Mouse (Mus musculus): Measurements from ENCODE around the gene Zfp503.

Zfp503 gene

GRCm38 (mm10) chr14:21989291-21989913, at the start of gene Zfp503:
Zfp503 (minus strand) TSS chr14:21989601.
- peak; percentile 42 for DNase-seq (ENCODE audit: low read depth, low spot score)

GRCm38 (mm10) chr14:22037498-22038131, 48.2 kb upstream of the Zfp503 start:
- no peak for DNase-seq (ENCODE audit: low read depth, low spot score)

GRCm38 (mm10) chr14:22036802-22037497, 47.5 kb upstream of the Zfp503 start:
- DNase-seq (ENCODE audit: low read depth, low spot score): no peak

GRCm38 (mm10) chr14:22036338-22036737, 46.9 kb upstream of the Zfp503 start:
- DNase-seq (ENCODE audit: low read depth, low spot score): no peak

GRCm38 (mm10) chr14:22035900-22036299, 46.5 kb upstream of the Zfp503 start:
- DNase-seq (ENCODE audit: low read depth, low spot score): no peak

DNA sequence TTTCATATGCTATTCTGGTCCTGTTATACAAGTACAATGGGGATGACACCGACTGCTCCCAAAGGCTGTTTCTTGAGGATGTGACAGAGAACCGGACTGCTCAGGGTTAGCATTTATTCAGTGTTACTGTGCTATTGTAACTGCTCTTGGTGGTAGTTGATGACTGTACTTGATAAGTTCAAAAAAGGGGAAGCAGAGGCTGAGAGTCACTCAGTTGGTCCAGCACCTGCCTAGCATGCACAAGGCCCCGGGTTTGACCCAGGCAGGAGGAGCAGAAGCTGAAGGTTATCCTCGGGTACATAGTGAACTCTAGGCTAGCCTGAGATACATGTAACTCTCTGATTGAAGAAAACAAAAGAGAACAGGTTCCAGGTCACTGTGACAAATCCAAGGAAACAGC, 34.1 kb upstream of the Zfp503 start:
- DNase-seq (ENCODE audit: low read depth, low spot score): no peak

DNA sequence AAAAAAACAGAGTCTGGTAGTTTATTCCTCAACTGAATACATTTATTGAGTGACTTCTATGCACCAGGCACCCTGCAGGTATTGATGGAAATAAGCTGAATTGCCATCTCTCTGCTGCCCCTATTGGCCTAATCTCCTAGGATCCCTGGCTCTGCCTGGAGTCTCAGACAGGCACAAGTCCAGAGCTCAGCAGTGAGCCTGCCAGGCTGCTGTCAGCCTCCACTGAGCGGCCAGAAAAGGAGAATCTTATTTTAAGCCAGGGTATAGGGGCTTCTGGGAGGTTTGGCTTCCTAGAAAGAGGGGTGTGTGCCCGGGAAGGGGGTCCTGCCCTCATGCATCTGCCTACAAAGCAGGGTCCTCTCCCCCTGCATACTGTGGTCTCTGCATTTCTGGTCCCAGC, 31.5 kb upstream of the Zfp503 start:
- peak; percentile 52 for DNase-seq (ENCODE audit: low read depth, low spot score)

GRCm38 (mm10) chr14:22019949-22020845, 30.8 kb upstream of the Zfp503 start:
- DNase-seq (ENCODE audit: low read depth, low spot score): no peak

GRCm38 (mm10) chr14:22019252-22019948, 30.0 kb upstream of the Zfp503 start, which contains the start of gene Lrmda:
Lrmda (plus strand) TSS chr14:22019712.
- DNase-seq (ENCODE audit: low read depth, low spot score): peak; percentile 80

GRCm38 (mm10) chr14:22017011-22017410, 27.6 kb upstream of the Zfp503 start:
- DNase-seq (ENCODE audit: low read depth, low spot score): no peak

DNA sequence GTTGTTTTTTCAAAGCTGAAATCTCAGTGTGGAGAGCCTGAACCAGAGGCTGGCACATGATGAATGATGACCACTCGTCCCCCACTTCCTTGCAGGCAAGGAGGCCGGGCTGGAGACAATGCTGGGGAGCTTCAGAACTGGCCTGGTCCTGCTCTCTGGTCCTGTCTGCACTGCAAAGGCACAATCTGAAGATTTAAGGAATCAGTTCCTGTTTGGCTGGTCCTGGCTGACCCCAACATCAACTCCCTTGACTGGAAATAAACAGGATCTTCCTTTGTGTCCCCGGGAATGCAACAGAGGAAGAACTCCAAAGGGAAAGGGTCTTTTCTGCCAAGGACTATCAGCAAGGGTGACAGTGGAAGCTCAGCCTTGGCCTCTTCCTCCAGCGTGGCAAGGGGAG, 25.4 kb upstream of the Zfp503 start:
- DNase-seq (ENCODE audit: low read depth, low spot score): no peak

DNA sequence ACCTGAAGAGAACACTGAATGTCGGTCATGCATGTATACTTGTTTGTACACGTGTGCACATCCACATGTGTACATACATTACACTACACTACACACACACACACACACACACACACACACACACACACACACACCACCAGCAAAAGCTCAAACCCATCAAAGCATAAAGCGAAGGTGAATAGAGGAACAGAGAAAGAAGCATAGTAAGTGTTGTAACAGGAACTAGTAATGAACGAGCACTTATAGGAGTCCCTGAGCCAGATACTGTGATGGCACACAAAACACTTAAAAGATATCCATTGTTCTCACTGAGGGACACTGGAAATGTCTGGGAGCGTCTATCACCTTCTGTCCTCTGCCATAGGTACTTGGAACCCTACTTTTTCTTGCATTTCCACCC, 24.9 kb upstream of the Zfp503 start:
- DNase-seq (ENCODE audit: low read depth, low spot score): no peak

- DNase-seq (ENCODE audit: low read depth, low spot score): no peak
Measured at GRCm38 (mm10) chr14:22007006-22007405, 17.6 kb upstream of the Zfp503 start.

DNA sequence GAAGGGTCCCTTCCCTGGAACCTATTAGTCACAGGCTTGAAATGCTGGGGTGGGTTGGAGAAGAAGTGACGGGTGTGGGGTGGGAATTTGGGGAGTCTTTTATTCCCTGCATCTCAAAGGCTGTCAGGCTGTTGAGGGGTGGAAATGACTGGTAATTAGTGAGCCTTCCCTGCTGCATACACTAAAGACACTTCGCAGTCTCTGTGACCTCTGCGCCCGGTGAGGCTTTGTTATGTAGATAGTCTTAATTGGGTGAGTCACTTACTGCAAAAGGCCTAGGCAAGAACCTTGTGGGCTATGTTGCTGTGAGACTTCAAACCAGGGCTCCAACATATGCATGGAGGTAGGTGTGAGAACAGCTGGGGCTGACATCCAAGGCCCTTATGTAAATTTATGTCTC, 15.5 kb upstream of the Zfp503 start:
- no peak for DNase-seq (ENCODE audit: low read depth, low spot score)

- no peak for DNase-seq (ENCODE audit: low read depth, low spot score)
Measured at GRCm38 (mm10) chr14:22003631-22004030, 14.2 kb upstream of the Zfp503 start.

GRCm38 (mm10) chr14:22003231-22003630, 13.8 kb upstream of the Zfp503 start:
- DNase-seq (ENCODE audit: low read depth, low spot score): no peak

DNA sequence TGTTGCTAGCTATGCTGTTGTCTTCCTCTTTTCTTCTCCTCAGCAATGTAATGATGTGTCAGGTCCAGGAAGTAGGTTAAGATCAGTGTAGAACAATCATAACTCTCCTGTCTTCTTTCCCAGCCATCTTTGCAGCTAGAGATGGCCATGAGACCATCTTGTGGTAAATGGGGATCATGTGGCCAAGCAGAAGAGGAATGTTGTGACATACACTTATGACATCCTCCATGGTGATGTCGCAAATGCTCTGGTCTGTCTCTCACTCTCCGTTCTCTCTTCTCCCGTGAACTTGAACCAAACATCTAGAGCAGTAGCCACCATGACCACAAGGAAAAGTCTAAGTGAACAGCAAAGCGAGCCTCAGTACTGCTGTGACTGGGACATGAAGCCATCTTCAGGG, 10.2 kb upstream of the Zfp503 start:
- no peak for DNase-seq (ENCODE audit: low read depth, low spot score)

GRCm38 (mm10) chr14:21995031-21995754, 5.8 kb upstream of the Zfp503 start:
- no peak for DNase-seq (ENCODE audit: low read depth, low spot score)

DNA sequence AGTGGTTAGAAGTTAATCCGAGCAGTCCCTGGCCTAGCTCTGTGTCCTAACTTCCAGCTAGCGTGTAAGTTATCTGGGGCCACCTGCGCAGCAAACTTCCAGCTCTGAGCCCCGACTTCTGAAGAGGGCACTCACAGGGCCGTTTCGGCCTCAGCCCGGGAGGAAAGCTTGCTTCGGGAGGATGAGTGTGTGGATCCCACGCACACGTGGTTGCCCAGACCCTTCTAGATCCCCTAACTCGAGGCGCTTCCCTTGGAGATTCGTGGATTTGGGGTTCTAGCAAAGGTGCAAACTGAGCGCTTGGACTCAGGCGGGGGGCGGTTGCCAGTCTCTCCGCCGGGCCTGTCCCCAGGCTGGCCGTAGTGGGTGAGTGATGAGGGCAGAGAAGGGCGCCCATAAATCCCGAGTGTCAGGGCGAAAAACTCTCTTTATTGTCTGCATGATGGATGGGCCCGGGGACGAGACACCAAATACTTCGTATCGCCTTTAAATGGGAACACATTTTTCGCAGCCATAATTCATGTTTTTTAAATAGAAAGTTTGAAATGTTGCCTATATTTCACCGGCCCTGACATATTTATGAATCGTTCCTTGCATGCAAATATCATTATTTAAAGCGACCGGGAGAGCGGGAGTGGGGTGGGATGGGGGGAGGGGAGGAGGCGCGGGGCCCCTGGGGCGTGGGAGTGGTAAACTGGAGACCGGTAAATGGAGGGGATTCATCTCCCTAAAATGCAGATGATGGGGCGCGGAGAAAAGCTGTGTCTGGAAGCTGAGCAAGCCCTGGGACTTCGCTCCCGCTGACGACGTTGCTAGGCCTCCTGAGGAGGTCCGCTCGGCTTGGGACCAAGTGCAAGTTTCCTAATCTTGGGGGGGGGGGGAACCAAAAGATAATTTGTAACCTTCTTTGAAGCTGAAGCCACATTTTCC, 4.9 kb upstream of the Zfp503 start:
- DNase-seq (ENCODE audit: low read depth, low spot score): no peak

Measured in skeletal muscle tissue, adult 2 months (tissue).